Mouse (Mus musculus): ENCODE results near the gene Nanos3.

GRCm38 (mm10) chr8:84130806-84131205, 54.2 kb downstream of the Nanos3 start:
- TF ChIP-seq CTCF (IDR thresholded peaks at IDR 0.05; ENCODE audit: insufficient read depth, low read depth, low read length) = no peak
- TF ChIP-seq POLR2A (IDR thresholded peaks at IDR 0.05; ENCODE audit: insufficient read depth, low read depth, low read length) = no peak
